Mouse (Mus musculus): ENCODE results near the gene Gbp6.
"Not testable (repeated sequence)": the region's sequence is repeated elsewhere in the genome, so short reads cannot be mapped to it uniquely, and the experiment has no call there.

Gbp6 gene

GRCm38 (mm10) chr5:105293226-105294165 lies at the start of gene Gbp6, which contains the start of gene Gm43302:
Gene Gbp6, minus strand, starts transcription at chr5:105293698.
Gene Gm43302, minus strand, starts transcription at chr5:105293695.
- DNase-seq (ENCODE audit: low spot score), result not testable (repeated sequence)

- DNase-seq (ENCODE audit: low spot score), result no peak
These were observed 47.8 kb upstream of the Gbp6 start for GRCm38 (mm10) chr5:105341281-105341680.

GRCm38 (mm10) chr5:105322543-105322942 lies 29.0 kb upstream of the Gbp6 start:
- no peak for DNase-seq (ENCODE audit: low spot score)

GRCm38 (mm10) chr5:105310941-105311340 lies 17.4 kb upstream of the Gbp6 start:
- DNase-seq (ENCODE audit: low spot score), result no peak

GRCm38 (mm10) chr5:105309148-105309547 lies 15.7 kb upstream of the Gbp6 start:
- DNase-seq (ENCODE audit: low spot score), result not testable (repeated sequence)

- DNase-seq (ENCODE audit: low spot score), result not testable (repeated sequence)
These were observed 13.4 kb upstream of the Gbp6 start for GRCm38 (mm10) chr5:105306946-105307345.

GRCm38 (mm10) chr5:105306159-105306581 lies 12.7 kb upstream of the Gbp6 start:
- DNase-seq (ENCODE audit: low spot score), result no peak

GRCm38 (mm10) chr5:105305671-105306070 lies 12.2 kb upstream of the Gbp6 start:
- not testable (repeated sequence) for DNase-seq (ENCODE audit: low spot score)

- no peak for DNase-seq (ENCODE audit: low spot score)
These were observed 8.5 kb upstream of the Gbp6 start for GRCm38 (mm10) chr5:105301963-105302362.

- no peak for DNase-seq (ENCODE audit: low spot score)
These were observed 8.0 kb upstream of the Gbp6 start for GRCm38 (mm10) chr5:105301531-105301930.

- DNase-seq (ENCODE audit: low spot score), result no peak
These were observed 2.2 kb upstream of the Gbp6 start for GRCm38 (mm10) chr5:105295746-105296145.

GRCm38 (mm10) chr5:105292492-105292891 lies 1.0 kb downstream of the Gbp6 start:
- no peak for DNase-seq (ENCODE audit: low spot score)

- DNase-seq (ENCODE audit: low spot score), result not testable (repeated sequence)
These were observed 2.6 kb downstream of the Gbp6 start for GRCm38 (mm10) chr5:105290921-105291320.

- not testable (repeated sequence) for DNase-seq (ENCODE audit: low spot score)
These were observed 32.8 kb downstream of the Gbp6 start for GRCm38 (mm10) chr5:105260673-105261072.

GRCm38 (mm10) chr5:105252491-105252890 lies 41.0 kb downstream of the Gbp6 start:
- DNase-seq (ENCODE audit: low spot score), result no peak

- not testable (repeated sequence) for DNase-seq (ENCODE audit: low spot score)
These were observed 48.8 kb downstream of the Gbp6 start for GRCm38 (mm10) chr5:105244741-105245140.

GRCm38 (mm10) chr5:105240982-105241381 lies 52.5 kb downstream of the Gbp6 start:
- DNase-seq (ENCODE audit: low spot score), result not testable (repeated sequence)

- not testable (repeated sequence) for DNase-seq (ENCODE audit: low spot score)
These were observed 53.9 kb downstream of the Gbp6 start, which contains the start of gene Gbp10 for GRCm38 (mm10) chr5:105239483-105240047. Gene Gbp10, minus strand, starts transcription at chr5:105239533.

GRCm38 (mm10) chr5:105238402-105238801 lies 55.1 kb downstream of the Gbp6 start:
- not testable (repeated sequence) for DNase-seq (ENCODE audit: low spot score)

- DNase-seq (ENCODE audit: low spot score), result not testable (repeated sequence)
These were observed 57.5 kb downstream of the Gbp6 start for GRCm38 (mm10) chr5:105236040-105236439.
